Mouse (Mus musculus): ENCODE results near the gene Spin1.
"Not testable (repeated sequence)": the region's sequence is repeated elsewhere in the genome, so short reads cannot be mapped to it uniquely, and the experiment has no call there.

Gene Spin1

DNA sequence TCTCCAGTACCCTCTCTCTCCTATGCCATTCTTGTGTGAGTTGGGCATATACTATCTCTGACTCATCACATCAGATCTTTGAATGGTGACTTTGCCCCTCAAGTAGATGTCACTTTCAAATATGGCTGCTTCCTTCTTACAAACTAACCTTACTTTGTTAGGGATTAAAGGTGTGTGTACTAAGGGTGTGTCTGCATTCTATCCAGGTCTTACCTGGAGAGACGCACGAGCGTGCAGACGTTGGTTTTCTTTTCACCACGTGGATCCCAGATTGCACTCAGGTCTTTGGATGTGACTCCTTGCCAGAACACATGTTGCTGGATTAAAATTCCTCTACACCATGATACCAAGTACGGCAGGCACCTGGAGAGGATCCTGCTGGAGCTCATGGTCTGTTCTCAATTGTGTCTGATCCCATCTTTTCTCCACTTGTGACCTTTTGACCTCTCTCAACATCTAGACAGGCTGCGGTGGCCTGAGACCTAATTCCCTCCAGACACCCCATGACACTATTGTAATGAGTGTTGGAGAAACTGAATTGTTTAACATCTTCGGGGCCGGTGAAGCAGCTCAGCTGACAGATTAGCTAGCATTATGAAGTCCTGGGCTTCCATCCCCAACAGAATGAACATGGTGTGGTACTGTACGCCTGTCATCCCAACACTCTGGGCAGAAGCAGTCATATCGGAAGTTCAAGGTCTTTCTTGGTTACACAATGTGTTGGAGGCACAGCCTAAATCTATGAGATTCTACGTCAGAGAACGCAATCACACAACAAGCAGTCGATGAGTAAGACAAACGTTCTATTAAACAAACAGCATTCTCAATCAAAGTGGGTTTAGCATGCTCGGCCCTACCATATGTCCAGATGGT lies 6.1 kb upstream of the Spin1 start:
- no peak for DNase-seq (ENCODE audit: low spot score)

- DNase-seq (ENCODE audit: low spot score): no peak
Observed at GRCm38 (mm10) chr13:51095196-51095715, 5.4 kb upstream of the Spin1 start.

GRCm38 (mm10) chr13:51096644-51097043 lies 4.0 kb upstream of the Spin1 start:
- no peak for DNase-seq (ENCODE audit: low spot score)

- no peak for DNase-seq (ENCODE audit: low spot score)
Observed at GRCm38 (mm10) chr13:51099560-51100232, 984 bp upstream of the Spin1 start.

GRCm38 (mm10) chr13:51101016-51101776 lies 516 bp downstream of the Spin1 start:
- DNase-seq (ENCODE audit: low spot score): peak; percentile 38

DNA sequence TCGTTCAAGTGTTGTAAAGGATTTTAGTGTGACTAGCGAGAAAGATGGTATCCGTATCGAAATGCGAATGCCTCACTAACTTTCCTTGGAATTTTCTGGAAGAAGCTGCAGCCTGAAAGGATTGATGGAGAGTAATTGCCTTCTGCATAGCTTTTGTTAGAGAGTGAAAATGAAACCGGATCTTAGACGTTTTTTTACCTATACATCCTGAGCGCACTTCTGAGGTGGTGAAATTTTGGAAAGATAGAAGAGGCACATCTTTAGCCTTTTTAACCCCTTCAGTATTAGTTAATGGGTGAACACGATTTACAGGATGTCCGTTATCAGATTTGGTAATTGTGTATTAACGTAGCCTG lies 1.1 kb downstream of the Spin1 start:
- no peak for DNase-seq (ENCODE audit: low spot score)

DNA sequence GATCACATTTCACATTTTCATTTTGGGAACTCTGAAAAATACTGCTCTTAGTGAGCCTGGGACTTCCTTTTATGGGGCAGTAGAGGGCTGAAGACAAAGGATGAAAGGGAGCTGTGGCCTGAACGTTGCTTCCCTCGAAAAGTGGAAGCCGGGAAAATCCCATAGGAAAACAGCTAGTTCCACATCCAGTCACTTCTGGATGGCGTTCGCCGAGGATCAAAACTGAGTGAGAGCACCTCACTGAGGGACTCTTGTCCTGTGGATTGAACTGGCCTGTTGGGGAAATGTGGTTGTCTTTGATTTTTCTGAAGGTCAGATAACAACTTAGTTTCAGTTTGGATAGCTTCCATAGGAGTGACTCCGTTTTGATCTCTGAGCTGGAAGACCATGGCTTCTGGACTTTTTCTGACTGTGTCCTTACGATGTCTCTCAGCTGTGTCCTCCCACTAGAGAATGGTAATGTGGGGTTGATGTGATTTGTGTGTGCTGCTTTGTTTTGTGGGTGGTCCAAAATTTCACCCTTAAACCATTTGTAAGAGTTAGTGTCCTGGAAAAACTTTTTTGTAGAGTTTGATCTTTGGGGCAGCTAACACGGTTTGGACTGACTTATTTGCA lies 2.5 kb downstream of the Spin1 start:
- no peak for DNase-seq (ENCODE audit: low spot score)

- no peak for DNase-seq (ENCODE audit: low spot score)
Observed at GRCm38 (mm10) chr13:51103861-51104650, 3.4 kb downstream of the Spin1 start.

DNA sequence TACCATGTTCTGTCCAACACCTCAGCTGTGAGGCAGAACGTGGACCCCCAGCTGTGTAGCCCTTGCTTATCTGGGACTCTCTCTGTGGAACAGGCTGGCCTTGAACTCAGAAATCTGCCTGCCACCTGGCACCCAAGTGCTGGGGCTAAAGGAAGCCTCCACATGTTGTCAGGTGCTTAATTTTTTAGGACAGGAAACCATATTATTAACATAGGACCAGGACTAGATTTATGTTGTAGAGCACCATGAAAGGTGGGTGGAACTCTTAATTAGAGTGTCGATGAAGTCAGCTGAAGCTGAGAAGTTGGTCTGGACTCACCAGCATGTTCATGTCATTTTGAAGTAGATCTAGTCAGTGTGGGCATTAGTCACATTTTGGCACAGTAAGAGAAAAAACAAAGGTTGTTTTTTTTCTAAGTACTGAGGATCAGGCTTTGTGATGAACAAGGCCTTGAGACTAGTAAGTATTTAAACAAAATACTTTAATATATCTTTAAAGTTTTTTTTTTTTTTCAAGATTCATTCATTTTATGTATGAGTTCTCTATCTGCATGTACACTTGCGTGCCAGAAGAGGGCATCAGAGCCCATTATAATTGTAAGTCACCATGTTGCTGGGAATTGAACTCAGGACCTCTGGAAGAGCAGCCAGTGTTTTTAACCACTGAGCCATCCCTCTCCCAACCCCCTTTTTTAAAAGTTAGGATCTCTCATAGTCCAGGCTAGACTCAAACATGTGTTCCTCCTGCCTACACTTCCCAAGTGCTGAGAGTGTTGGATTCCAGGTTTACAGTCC lies 5.4 kb downstream of the Spin1 start:
- no peak for DNase-seq (ENCODE audit: low spot score)

DNA sequence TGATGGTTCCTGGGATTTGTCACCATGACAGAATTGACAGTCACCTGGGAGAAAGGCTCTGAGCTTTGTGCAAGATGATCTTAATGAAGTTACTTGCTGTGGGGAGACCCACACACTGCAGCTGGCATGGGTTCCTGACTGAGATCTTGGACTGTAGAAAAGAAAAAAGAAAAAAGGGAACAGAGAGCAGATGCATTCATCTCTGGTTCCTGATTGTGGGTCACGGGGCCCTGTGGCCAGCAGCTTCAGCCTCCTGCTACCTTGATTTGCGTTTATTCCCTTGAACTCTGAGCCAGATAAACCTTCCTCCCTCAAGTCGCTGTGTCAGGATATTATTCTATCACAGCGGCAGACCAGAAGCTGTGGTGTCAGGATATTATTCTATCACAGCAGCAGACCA lies 6.1 kb downstream of the Spin1 start:
- no peak for DNase-seq (ENCODE audit: low spot score)

DNA sequence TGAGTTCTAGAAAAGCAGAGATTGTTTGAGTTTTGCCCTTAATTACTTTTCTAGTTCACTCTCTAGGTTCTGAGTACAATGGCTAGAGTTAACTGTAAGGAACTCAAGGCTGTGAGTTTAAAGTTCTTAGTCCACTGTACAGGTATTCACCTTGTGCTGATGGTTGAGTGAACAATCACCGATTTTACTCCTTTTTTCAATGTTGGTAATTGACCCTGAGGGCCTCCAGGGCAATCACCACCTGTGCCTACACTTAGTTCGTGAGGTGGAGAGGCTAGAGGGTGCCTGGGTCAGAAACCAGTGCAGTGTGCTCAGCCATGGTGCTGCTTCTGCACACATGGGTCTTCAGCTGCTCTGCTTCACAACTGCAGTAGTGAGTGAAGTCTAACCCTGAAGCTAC lies 8.8 kb downstream of the Spin1 start:
- no peak for DNase-seq (ENCODE audit: low spot score)

DNA sequence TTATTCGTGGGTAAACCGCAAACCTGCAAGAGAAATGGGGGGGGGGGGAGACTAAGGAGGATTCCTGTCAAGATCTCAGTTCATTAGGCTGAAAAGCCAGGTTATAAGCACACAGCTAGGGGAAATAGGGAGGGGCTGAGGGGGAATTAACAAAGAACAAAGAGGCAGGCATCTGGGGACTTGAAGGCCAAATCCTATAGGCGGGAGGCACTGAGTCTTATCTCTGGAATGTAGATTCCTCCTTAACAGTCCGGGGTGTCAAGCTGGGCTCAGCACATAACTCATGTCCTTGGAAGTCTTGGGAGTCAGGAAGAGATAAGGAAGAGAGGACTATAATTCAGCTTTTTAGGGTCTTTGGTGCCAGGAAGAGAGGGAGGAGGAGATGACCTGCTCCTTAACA lies 13.7 kb downstream of the Spin1 start:
- DNase-seq (ENCODE audit: low spot score): not testable (repeated sequence)

- no peak for DNase-seq (ENCODE audit: low spot score)
Observed at GRCm38 (mm10) chr13:51115762-51116161, 15.1 kb downstream of the Spin1 start.

DNA sequence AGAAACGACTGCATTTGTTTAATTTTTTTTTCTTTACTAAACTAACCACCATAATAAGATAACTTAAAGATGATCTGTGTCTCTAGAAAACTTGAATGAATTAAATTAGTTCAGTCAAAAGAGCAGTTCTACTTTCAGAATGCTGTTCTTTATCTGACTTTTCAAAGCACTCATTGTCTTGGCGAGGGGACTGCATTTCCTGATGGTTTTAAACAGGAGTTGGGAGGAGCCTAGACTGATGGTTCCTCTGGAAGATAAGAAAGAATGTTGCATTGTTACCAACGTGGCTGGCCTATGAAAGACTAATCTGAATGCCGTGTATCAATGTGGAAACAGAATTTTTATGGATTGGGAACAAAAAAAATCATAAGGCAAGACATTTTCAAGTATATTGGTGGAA lies 20.1 kb downstream of the Spin1 start:
- DNase-seq (ENCODE audit: low spot score): no peak

- no peak for DNase-seq (ENCODE audit: low spot score)
Observed at GRCm38 (mm10) chr13:51121966-51122365, 21.3 kb downstream of the Spin1 start.

DNA sequence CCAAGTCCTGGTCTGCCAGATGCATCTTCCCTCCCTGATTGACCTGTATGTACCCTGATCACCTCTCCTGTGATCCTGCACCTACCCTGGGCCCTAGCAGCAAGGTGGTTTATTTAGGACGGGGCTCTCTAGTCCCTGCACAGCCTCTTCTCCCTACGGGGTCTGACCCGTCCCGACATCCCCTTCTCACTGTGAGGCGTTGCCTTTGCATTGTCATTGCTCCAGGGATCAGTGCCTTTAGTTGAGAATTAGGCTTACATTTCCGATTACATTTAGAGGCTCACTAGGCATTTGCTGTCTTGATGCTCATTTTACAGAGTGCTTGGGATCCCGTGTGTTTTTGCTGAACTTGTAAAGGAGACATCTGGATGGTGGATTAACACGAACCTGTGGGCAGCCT lies 22.1 kb downstream of the Spin1 start:
- DNase-seq (ENCODE audit: low spot score): no peak

GRCm38 (mm10) chr13:51125357-51125756 lies 24.7 kb downstream of the Spin1 start:
- no peak for DNase-seq (ENCODE audit: low spot score)

DNA sequence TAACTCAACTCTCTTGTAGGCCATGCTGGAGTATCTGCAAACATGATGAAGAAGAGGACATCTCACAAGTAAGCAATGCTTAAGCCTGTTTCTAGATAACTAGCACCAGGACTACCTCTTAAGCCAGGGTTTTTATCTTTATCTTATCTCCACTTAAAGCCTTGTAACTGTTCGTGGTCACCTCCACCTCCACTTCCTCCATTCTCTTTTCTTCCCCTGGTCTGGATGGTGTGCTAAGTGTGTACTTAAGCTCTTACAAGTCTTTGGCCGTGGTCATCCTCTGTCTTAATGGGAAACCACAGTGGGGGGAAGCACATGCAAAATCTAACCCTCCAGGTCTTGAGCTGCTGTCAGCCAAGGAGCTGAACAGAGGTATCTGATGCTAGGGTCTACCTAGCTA lies 27.2 kb downstream of the Spin1 start:
- DNase-seq (ENCODE audit: low spot score): no peak

- no peak for DNase-seq (ENCODE audit: low spot score)
Observed at GRCm38 (mm10) chr13:51128417-51128816, 27.7 kb downstream of the Spin1 start.

DNA sequence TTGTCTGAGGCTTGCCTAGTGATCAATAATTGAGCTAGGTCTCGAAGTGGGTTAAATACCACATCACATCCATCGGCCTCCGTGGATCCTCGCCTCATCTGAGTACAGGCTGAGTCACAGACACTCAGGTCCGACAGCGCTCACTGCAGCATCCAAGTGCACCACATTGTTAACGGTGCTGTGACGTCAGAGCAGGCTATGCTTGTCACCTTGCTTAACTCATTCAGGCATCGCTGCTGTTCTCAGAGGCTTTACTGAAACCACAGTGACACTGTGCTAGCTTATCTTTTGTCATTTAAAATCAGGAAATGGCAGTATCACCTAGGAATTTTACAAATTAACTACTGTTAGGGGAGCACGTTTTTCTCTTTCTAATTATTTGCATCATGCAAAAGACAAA lies 30.5 kb downstream of the Spin1 start:
- no peak for DNase-seq (ENCODE audit: low spot score)

DNA sequence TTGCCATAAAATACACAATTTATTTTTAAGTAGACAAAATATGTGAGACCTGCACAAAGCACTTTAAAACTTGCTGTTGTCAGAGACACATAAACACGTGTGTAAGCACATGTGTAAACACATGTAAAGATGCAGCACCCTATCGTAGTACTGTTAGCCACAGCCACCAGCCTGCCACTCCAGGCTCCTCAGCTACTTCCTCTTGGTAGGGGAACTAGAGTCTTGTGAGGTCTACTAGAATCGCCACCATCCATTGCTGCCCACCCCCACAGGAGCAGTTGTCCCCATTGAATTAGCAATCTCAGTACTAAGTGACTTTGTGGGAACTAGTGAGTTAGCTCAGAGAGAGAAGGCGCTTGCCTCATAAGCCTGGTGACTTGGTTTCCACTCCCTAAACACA lies 35.6 kb downstream of the Spin1 start:
- DNase-seq (ENCODE audit: low spot score): no peak
